Mouse (Mus musculus) neural tube, embryonic 12.5 days (tissue): ENCODE data around the gene Eef1a1. TPM values are rescaled to one million over a fixed set of nuclear protein-coding genes. Genes with fewer than 3 reads are reported as not detected.

Experiments used
- ATAC-seq: fragments of 200-750 bp; cut with Nextera tagmentation; 2 replicates; pipeline ENCODE4 v1.8.0; 2017; ENCODE audit warnings: low read depth, mild to moderate bottlenecking, moderate TSS enrichment, moderate library complexity; ENCODE audit not compliant: low FRiP score
- H3K27ac ChIP-seq: fragments of 300-500 bp; sonication (generic); 2 replicates; pipeline ENCODE4 v1.5.1; 2016
- H3K27me3 ChIP-seq: fragments of 300-500 bp; sonication (generic); replicated peaks from 2 replicates; pipeline ENCODE4 v1.6.1; 2016; ENCODE audit warnings: mild to moderate bottlenecking
- H3K36me3 ChIP-seq: fragments of 300-500 bp; sonication (generic); 2 replicates; pipeline ENCODE4 v1.6.1; 2016; ENCODE audit warnings: mild to moderate bottlenecking
- H3K4me1 ChIP-seq: fragments of 300-500 bp; sonication (generic); 2 replicates; pipeline ENCODE4 v1.6.1; 2016
- H3K4me2 ChIP-seq: fragments of 300-500 bp; sonication (generic); replicated peaks from 2 replicates; pipeline ENCODE4 v1.6.1; 2016; ENCODE audit warnings: mild to moderate bottlenecking
- H3K4me3 ChIP-seq: fragments of 300-500 bp; sonication (generic); 2 replicates; pipeline ENCODE4 v1.5.1; 2016
- H3K9ac ChIP-seq: fragments of 300-500 bp; sonication (generic); 2 replicates; pipeline ENCODE4 v1.6.1; 2016; ENCODE audit warnings: mild to moderate bottlenecking
- H3K9me3 ChIP-seq: fragments of 300-500 bp; sonication (generic); 2 replicates; pipeline ENCODE4 v1.6.1; 2016; ENCODE audit warnings: mild to moderate bottlenecking
- WGBS: fragments of 180-500 bp; shearing (Covaris S2); methylation state at CpG from one replicate; pipeline ENCODE4 v1.1.7; 2016; 5-methylcytosine and 5-hydroxymethylcytosine counted together
- polyA plus RNA-seq: library from polyadenylated mRNA; unstranded; fragments of >200 nt; fragmentation: Nextera tagmentation; extraction: Ambion mirVana; gene quantifications from 2 replicates; pipeline ENCODE4 v1.2.1, GENCODE M21; 2016

Eef1a1 gene
- polyA plus RNA-seq, 1 experiment from 2014 or later: 3,212 TPM

DNA sequence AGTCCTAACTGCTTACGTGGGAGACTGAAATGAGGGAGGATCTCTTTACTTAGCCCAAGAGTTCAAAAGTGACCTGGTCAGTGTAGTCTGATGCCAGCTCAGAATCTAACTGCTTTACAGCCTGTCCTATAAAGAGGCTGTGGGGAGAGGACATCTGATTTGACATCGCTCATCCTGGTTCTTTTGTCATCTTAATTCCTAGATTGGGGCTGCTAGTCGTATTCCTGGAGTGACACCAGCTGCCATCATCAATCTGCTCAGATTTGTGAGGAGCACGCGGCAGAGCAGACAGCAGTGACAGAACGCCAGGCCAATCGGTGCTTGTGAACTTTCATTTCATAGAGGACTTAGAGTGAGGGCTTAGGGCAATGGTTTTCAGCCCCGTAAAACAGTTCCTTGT, 15.4 kb downstream of the Eef1a1 start:
- Histone ChIP-seq H3K4me3 (no peak overlapping the region), H3K9ac (no peak overlapping the region), H3K4me1 (no peaks in the 10 kb centered on the region), H3K9me3 (no peaks in the 10 kb centered on the region), H3K36me3 (peaks cover 56% of the 10 kb centered on the region), H3K4me2 (no peak overlapping the region), H3K27ac (no peak overlapping the region), H3K27me3 (no peaks in the 10 kb centered on the region)
- no peak for ATAC-seq
- WGBS: 71% methylated on average over 8 of the region's 8 CpGs

GRCm38 (mm10) chr9:78465725-78466124, 23.2 kb downstream of the Eef1a1 start:
- peaks cover 68% of the 10 kb centered on the region for H3K36me3 ChIP-seq
- H3K4me2 ChIP-seq: no peak overlapping the region
- WGBS: 92% methylated on average over 3 of the region's 3 CpGs
- no peaks in the 10 kb centered on the region for H3K27me3 ChIP-seq
- no peaks in the 10 kb centered on the region for H3K4me1 ChIP-seq
- H3K27ac ChIP-seq: no peak overlapping the region
- ATAC-seq: no peak
- H3K9me3 ChIP-seq: no peaks in the 10 kb centered on the region
- no peak overlapping the region for H3K9ac ChIP-seq
- H3K4me3 ChIP-seq: no peak overlapping the region

- H3K36me3 ChIP-seq: peaks cover 66% of the 10 kb centered on the region
- H3K4me2 ChIP-seq: no peak overlapping the region
- H3K4me1 ChIP-seq: no peaks in the 10 kb centered on the region
- 93% methylated on average over 4 of the region's 4 CpGs for WGBS
- no peak for ATAC-seq
- H3K4me3 ChIP-seq: no peak overlapping the region
- no peaks in the 10 kb centered on the region for H3K27me3 ChIP-seq
- H3K27ac ChIP-seq: no peak overlapping the region
- H3K9me3 ChIP-seq: no peaks in the 10 kb centered on the region
- H3K9ac ChIP-seq: no peak overlapping the region
Observed at GRCm38 (mm10) chr9:78463337-78463736, 25.6 kb downstream of the Eef1a1 start.

DNA sequence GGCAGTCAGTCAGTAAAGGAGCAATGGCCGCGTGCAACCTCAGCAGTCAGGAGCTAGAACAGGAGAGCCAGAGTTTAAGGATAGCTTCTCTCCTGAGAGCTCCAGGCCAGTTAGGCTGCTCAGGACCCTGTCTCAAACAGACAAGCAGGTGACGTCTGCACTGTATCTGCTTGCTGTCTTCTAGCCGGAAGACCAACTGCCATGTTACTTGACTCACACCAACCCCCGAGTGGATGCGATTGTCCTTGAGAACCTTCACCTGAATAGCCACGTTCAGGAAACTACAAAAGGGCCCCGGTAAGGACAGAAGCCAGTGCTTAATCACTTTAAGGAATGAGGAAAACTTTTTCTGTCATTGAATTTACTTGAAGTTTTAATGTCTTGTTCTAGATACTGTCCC, 31.9 kb downstream of the Eef1a1 start:
- no peak for ATAC-seq
- Histone ChIP-seq H3K4me2 (no peak overlapping the region), H3K9me3 (no peaks in the 10 kb centered on the region), H3K4me3 (no peak overlapping the region), H3K36me3 (peaks cover 53% of the 10 kb centered on the region), H3K27me3 (no peaks in the 10 kb centered on the region), H3K4me1 (no peaks in the 10 kb centered on the region), H3K27ac (no peak overlapping the region), H3K9ac (no peak overlapping the region)
- WGBS: 89% methylated on average over 8 of the region's 8 CpGs

- no peak overlapping the region for H3K4me2 ChIP-seq
- no peak for ATAC-seq
- peaks cover 9% of the 10 kb centered on the region for H3K4me1 ChIP-seq
- H3K9me3 ChIP-seq: no peaks in the 10 kb centered on the region
- H3K36me3 ChIP-seq: peaks cover 25% of the 10 kb centered on the region
- H3K27me3 ChIP-seq: no peaks in the 10 kb centered on the region; the same call in 1 of the 2 replicates
- 93% methylated on average over 4 of the region's 4 CpGs for WGBS
- H3K27ac ChIP-seq: no peak overlapping the region
- H3K9ac ChIP-seq: no peak overlapping the region
- H3K4me3 ChIP-seq: no peak overlapping the region
Observed at GRCm38 (mm10) chr9:78451382-78451781, 37.6 kb downstream of the Eef1a1 start.

DNA sequence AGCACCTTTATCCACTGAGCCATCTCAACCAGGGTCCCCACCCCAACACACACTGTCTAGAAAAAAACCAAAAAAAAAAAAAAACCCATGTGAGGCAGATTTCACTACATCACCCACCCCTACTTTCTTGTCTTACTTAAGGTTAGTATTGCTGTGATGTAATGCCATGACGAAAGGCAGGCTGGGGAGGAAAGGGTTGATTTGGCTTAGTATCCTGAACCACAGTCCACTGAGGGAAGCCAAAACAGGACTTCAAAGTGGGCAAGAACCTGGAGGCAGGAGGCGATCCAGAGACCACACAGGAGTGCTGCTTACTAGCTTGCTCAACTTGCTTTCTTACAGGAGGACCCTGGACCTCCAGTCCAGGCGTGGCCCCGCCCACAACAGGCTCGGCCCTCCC, 38.5 kb downstream of the Eef1a1 start:
- ATAC-seq: no peak
- no peak overlapping the region for H3K4me2 ChIP-seq
- H3K9ac ChIP-seq: no peak overlapping the region
- H3K27ac ChIP-seq: no peak overlapping the region
- H3K27me3 ChIP-seq: peaks cover 9% of the 10 kb centered on the region
- 79% methylated on average over 5 of the region's 5 CpGs for WGBS
- H3K4me3 ChIP-seq: no peak overlapping the region
- H3K9me3 ChIP-seq: no peaks in the 10 kb centered on the region
- peaks cover 9% of the 10 kb centered on the region for H3K4me1 ChIP-seq
- H3K36me3 ChIP-seq: peaks cover 25% of the 10 kb centered on the region

GRCm38 (mm10) chr9:78447973-78448873, 40.7 kb downstream of the Eef1a1 start, which contains the start of the genes Mto1 and Gm17324:
Mto1 (plus strand) TSS chr9:78448208.
Gm17324 (minus strand) TSS chr9:78448786.
- WGBS: under 1% methylated on average over 96 of the region's 96 CpGs
- peak; percentile 96 for ATAC-seq
- Histone ChIP-seq H3K4me2 (peak within 1 kb of the TSS; percentile 71), H3K36me3 (peaks cover 16% of the 10 kb centered on the region), H3K4me1 (peaks cover 9% of the 10 kb centered on the region), H3K27ac (peak within 1 kb of the TSS; percentile 70), H3K9me3 (no peaks in the 10 kb centered on the region), H3K9ac (peak within 1 kb of the TSS; percentile 90), H3K27me3 (peaks cover 27% of the 10 kb centered on the region), H3K4me3 (peak within 1 kb of the TSS; percentile 95)

GRCm38 (mm10) chr9:78447606-78447972, 41.4 kb downstream of the Eef1a1 start:
- Histone ChIP-seq H3K4me3 (peak overlapping the region; percentile 95), H3K27ac (no peak overlapping the region), H3K36me3 (peaks cover 9% of the 10 kb centered on the region), H3K9me3 (no peaks in the 10 kb centered on the region), H3K4me2 (peak overlapping the region; percentile 71), H3K27me3 (peaks cover 34% of the 10 kb centered on the region), H3K9ac (peak overlapping the region; percentile 90; the same call in 1 of the 2 replicates), H3K4me1 (peaks cover 15% of the 10 kb centered on the region)
- peak; percentile 54 for ATAC-seq
- 25% methylated on average over 9 of the region's 9 CpGs for WGBS

DNA sequence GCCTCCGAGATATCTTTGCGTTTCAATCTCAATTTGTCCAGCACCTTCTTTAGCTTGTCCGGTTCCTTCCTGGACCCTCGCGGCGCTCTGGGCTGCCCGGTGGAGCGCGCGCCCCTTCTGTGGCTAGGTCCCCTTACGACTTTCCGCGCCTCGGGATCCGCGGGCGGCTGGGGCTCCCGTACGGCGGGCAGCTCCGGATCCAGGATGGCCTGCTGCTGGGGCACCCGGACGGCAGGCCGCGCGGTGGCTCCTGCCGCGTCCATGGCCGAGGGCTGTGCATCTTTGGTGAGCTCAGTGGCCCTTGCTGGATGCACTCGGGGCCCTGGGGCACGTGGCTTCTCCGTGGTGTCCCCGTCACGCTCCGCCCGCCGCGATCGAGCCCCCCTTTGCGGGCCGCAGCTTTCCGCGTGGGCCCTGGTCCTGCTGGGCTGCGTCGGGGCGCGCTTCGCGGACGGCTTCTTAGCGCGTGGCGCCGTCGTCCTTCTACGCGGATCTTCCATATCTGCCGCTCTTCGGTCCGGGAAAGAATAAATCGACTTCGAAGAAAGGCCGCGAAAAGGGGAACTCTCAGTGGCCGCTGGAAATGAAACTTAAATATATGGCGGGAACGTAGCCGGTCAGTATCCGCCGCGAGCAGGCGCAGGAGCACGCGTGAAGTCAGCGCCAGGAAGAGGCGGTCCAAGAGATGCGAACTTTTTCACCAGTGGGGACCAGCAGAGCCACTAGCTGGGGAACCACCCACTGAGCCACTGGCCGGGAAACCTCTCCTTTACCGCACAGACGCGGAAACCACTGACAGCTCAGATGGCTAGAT, 46.2 kb downstream of the Eef1a1 start, which contains the start of gene Cgas:
TSS of gene Cgas (minus strand) at position 659 of the 814 bp plus-strand sequence.
- H3K4me1 ChIP-seq: peaks cover 10% of the 10 kb centered on the region; the same call in 1 of the 2 replicates
- H3K9me3 ChIP-seq: no peaks in the 10 kb centered on the region
- peak within 1 kb of the TSS; percentile 36 for H3K4me3 ChIP-seq
- under 1% methylated on average over 77 of the region's 81 CpGs for WGBS
- peaks cover 66% of the 10 kb centered on the region for H3K27me3 ChIP-seq
- H3K4me2 ChIP-seq: peak within 1 kb of the TSS; percentile 72
- peak; percentile 27 for ATAC-seq
- H3K36me3 ChIP-seq: no peaks in the 10 kb centered on the region
- no peak within 1 kb of the TSS; the same call in 1 of the 2 replicates for H3K9ac ChIP-seq
- no peak within 1 kb of the TSS for H3K27ac ChIP-seq

GRCm38 (mm10) chr9:78442237-78442578, 46.7 kb downstream of the Eef1a1 start:
- peaks cover 10% of the 10 kb centered on the region; the same call in 1 of the 2 replicates for H3K4me1 ChIP-seq
- 3% methylated on average over 9 of the region's 9 CpGs for WGBS
- peaks cover 66% of the 10 kb centered on the region for H3K27me3 ChIP-seq
- H3K36me3 ChIP-seq: no peaks in the 10 kb centered on the region
- H3K4me2 ChIP-seq: peak overlapping the region; percentile 72
- no peaks in the 10 kb centered on the region for H3K9me3 ChIP-seq
- no peak overlapping the region for H3K27ac ChIP-seq
- H3K9ac ChIP-seq: no peak overlapping the region
- H3K4me3 ChIP-seq: peak overlapping the region; percentile 36
- no peak for ATAC-seq

GRCm38 (mm10) chr9:78439426-78439825, 49.5 kb downstream of the Eef1a1 start:
- H3K4me3 ChIP-seq: no peak overlapping the region
- ATAC-seq: no peak
- peaks cover 10% of the 10 kb centered on the region; the same call in 1 of the 2 replicates for H3K4me1 ChIP-seq
- H3K27ac ChIP-seq: no peak overlapping the region
- H3K9ac ChIP-seq: no peak overlapping the region
- H3K36me3 ChIP-seq: no peaks in the 10 kb centered on the region
- no peak overlapping the region for H3K4me2 ChIP-seq
- WGBS: 72% methylated on average over 5 of the region's 5 CpGs
- H3K9me3 ChIP-seq: no peaks in the 10 kb centered on the region
- H3K27me3 ChIP-seq: peaks cover 51% of the 10 kb centered on the region

- Histone ChIP-seq H3K9ac (no peak overlapping the region), H3K27ac (no peak overlapping the region), H3K9me3 (no peaks in the 10 kb centered on the region), H3K4me2 (no peak overlapping the region), H3K36me3 (no peaks in the 10 kb centered on the region), H3K27me3 (no peaks in the 10 kb centered on the region), H3K4me1 (no peaks in the 10 kb centered on the region), H3K4me3 (no peak overlapping the region)
- WGBS: 88% methylated on average over 5 of the region's 5 CpGs
- no peak for ATAC-seq
Observed at GRCm38 (mm10) chr9:78432471-78432870, 56.5 kb downstream of the Eef1a1 start.
